Mouse (Mus musculus): ENCODE measurements around the gene Hist1h4h. TPM values are rescaled to one million over a fixed set of nuclear protein-coding genes. Genes with fewer than 3 reads are reported as not detected.

Gene Hist1h4h
- total and polyA plus RNA-seq, 3 experiments = 20.2 to 400 (median 338) TPM

- no peak for DNase-seq
These were observed 20.7 kb upstream of the Hist1h4h start for GRCm38 (mm10) chr13:23510127-23510526.

- no peak for DNase-seq
These were observed 17.3 kb upstream of the Hist1h4h start for GRCm38 (mm10) chr13:23513517-23513916.

GRCm38 (mm10) chr13:23515281-23515680 is 15.6 kb upstream of the Hist1h4h start:
- no peak for DNase-seq

GRCm38 (mm10) chr13:23515826-23516620 is 14.8 kb upstream of the Hist1h4h start:
- no peak for DNase-seq

GRCm38 (mm10) chr13:23516822-23517602 is 13.8 kb upstream of the Hist1h4h start:
- DNase-seq = peak; percentile 75

GRCm38 (mm10) chr13:23517603-23518294 is 13.1 kb upstream of the Hist1h4h start:
- peak; percentile 91 for DNase-seq

GRCm38 (mm10) chr13:23518295-23518603 is 12.6 kb upstream of the Hist1h4h start:
- DNase-seq = no peak

GRCm38 (mm10) chr13:23518885-23519284 is 12.0 kb upstream of the Hist1h4h start:
- peak; percentile 85 for DNase-seq

GRCm38 (mm10) chr13:23519416-23519815 is 11.4 kb upstream of the Hist1h4h start:
- DNase-seq = peak; percentile 87

GRCm38 (mm10) chr13:23521703-23522102 is 9.1 kb upstream of the Hist1h4h start:
- DNase-seq = peak; percentile 89

- DNase-seq = no peak
These were observed 6.9 kb upstream of the Hist1h4h start for GRCm38 (mm10) chr13:23523976-23524375.

GRCm38 (mm10) chr13:23524654-23525053 is 6.2 kb upstream of the Hist1h4h start:
- DNase-seq = peak; percentile 81

- DNase-seq = no peak
These were observed 4.9 kb upstream of the Hist1h4h start for GRCm38 (mm10) chr13:23525901-23526300.

- peak; percentile 90 for DNase-seq
These were observed 4.5 kb upstream of the Hist1h4h start for GRCm38 (mm10) chr13:23526312-23526711.

- DNase-seq = no peak
These were observed 1.8 kb upstream of the Hist1h4h start for GRCm38 (mm10) chr13:23529005-23529404.

- DNase-seq = no peak
These were observed 1.2 kb upstream of the Hist1h4h start for GRCm38 (mm10) chr13:23529480-23530165.

GRCm38 (mm10) chr13:23530181-23530900 is 509 bp upstream of the Hist1h4h start:
- DNase-seq = peak; percentile 75

- DNase-seq = no peak
These were observed 1.6 kb downstream of the Hist1h4h start for GRCm38 (mm10) chr13:23532262-23533075.

- DNase-seq = peak; percentile 62
These were observed 2.9 kb downstream of the Hist1h4h start, which contains the start of gene Hist1h2af for GRCm38 (mm10) chr13:23533560-23534367. TSS of gene Hist1h2af (plus strand) at chr13:23533906.

Measured in adrenal gland, adult 2 months (tissue).